Mouse (Mus musculus) kidney, embryonic 16.5 days (tissue): ENCODE results near the gene Eef1akmt3. TPM values are rescaled to one million over a fixed set of nuclear protein-coding genes. Genes with fewer than 3 reads are reported as not detected.
"Not testable (repeated sequence)": the region's sequence is repeated elsewhere in the genome, so short reads cannot be mapped to it uniquely, and the experiment has no call there.

Experiments
- ATAC-seq: fragments of 200-750 bp; cut with Nextera tagmentation; 2 replicates; pipeline ENCODE4 v1.8.0; 2017; ENCODE audit warnings: moderate TSS enrichment; ENCODE audit not compliant: low FRiP score, low TSS enrichment
- H3K27ac ChIP-seq: fragments of 300-500 bp; sonication (generic); 2 replicates; pipeline ENCODE4 v1.5.1; 2014; ENCODE audit warnings: low read length
- H3K27me3 ChIP-seq: fragments of 300-500 bp; sonication (generic); 2 replicates; pipeline ENCODE4 v1.6.1; 2014; ENCODE audit warnings: low read length, control low read depth, mixed read lengths; ENCODE audit not compliant: insufficient read depth
- H3K36me3 ChIP-seq: fragments of 300-500 bp; sonication (generic); 2 replicates; pipeline ENCODE4 v1.6.1; 2014; ENCODE audit warnings: low read length, control low read depth, mixed read lengths; ENCODE audit not compliant: insufficient read depth
- H3K4me1 ChIP-seq: fragments of 300-500 bp; sonication (generic); 2 replicates; pipeline ENCODE4 v1.6.1; 2014; ENCODE audit warnings: low read length, control low read depth, mixed read lengths; ENCODE audit not compliant: insufficient read depth
- H3K4me2 ChIP-seq: fragments of 300-500 bp; sonication (generic); replicated peaks from 2 replicates; pipeline ENCODE4 v1.6.1; 2014; ENCODE audit warnings: low read depth, low read length
- H3K4me3 ChIP-seq: fragments of 300-500 bp; sonication (generic); 2 replicates; pipeline ENCODE4 v1.5.1; 2014; ENCODE audit warnings: mild to moderate bottlenecking, low read length
- H3K9ac ChIP-seq: fragments of 300-500 bp; sonication (generic); replicated peaks from 2 replicates; pipeline ENCODE4 v1.6.1; 2014; ENCODE audit warnings: low read length
- H3K9me3 ChIP-seq: fragments of 300-500 bp; sonication (generic); 2 replicates; pipeline ENCODE4 v1.6.1; 2016; ENCODE audit warnings: low read length, control low read depth
- WGBS: fragments of 180-500 bp; shearing (Covaris S2); extraction: QIAGEN DNeasy Blood & Tissue Kit; methylation state at CpG from one replicate; pipeline ENCODE4 v1.1.7; 2014; 5-methylcytosine and 5-hydroxymethylcytosine counted together
- polyA plus RNA-seq: library from polyadenylated mRNA; unstranded; fragments of >200 nt; fragmentation: Nextera tagmentation; extraction: Ambion mirVana; gene quantifications from 2 replicates; pipeline ENCODE4 v1.2.1, GENCODE M21; 2015

The Eef1akmt3 gene
- polyA plus RNA-seq, 1 experiment from 2014 or later, result 0.76 TPM

DNA sequence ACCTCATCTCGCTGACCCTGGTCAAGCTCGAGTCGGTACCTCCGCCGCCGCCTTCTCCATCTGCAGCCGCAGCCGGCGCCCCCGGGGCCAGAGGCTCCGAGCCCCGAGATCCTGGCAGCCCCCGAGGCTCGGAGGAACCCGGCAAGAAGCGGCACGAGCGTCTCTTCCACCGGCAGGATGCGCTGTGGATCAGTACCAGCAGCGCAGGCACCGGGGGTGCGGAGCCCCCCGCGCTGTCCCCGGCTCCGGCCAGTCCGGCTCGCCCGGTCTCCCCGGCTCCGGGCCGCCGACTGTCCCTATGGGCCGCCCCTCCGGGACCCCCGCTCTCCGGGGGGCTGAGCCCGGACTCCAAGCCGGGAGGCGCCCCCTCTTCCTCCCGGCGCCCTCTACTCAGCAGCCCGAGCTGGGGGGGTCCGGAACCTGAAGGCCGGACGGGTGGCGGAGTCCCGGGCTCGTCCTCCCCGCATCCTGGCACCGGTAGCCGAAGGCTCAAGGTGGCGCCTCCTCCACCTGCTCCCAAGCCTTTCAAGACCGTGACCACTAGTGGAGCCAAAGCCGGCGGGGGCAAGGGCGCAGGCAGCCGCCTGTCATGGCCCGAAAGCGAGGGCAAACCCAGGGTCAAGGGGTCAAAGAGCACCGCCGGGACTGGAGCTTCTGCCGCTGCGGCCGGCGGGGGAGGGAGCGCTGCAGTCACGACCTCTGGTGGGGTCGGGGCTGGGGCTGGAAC lies 38.5 kb upstream of the Eef1akmt3 start:
- Histone ChIP-seq H3K27ac (no peak overlapping the region), H3K9me3 (no peaks in the 10 kb centered on the region), H3K4me2 (peak overlapping the region; percentile 92), H3K9ac (peak overlapping the region; percentile 57; the same call in 1 of the 2 replicates), H3K4me1 (peaks cover 28% of the 10 kb centered on the region), H3K4me3 (peak overlapping the region; percentile 53), H3K27me3 (peaks cover 90% of the 10 kb centered on the region), H3K36me3 (no peaks in the 10 kb centered on the region)
- ATAC-seq, result no peak
- WGBS, result under 1% methylated on average over 66 of the region's 70 CpGs

GRCm38 (mm10) chr10:127078677-127079575 lies 37.6 kb upstream of the Eef1akmt3 start:
- ATAC-seq, result peak; percentile 16; the same call in 1 of the 2 replicates
- WGBS, result under 1% methylated on average over 29 of the region's 49 CpGs

GRCm38 (mm10) chr10:127078001-127078676 lies 36.8 kb upstream of the Eef1akmt3 start:
- Histone ChIP-seq H3K9ac (no peak overlapping the region), H3K4me3 (peak overlapping the region; percentile 53), H3K9me3 (no peaks in the 10 kb centered on the region), H3K4me1 (peaks cover 28% of the 10 kb centered on the region), H3K27me3 (peaks cover 78% of the 10 kb centered on the region), H3K27ac (no peak overlapping the region), H3K36me3 (no peaks in the 10 kb centered on the region), H3K4me2 (peak overlapping the region; percentile 92)
- WGBS, result 6% methylated on average over 12 of the region's 12 CpGs
- 0 out of 2 replicates have a peak, but pooled peaks have one; percentile 13 for ATAC-seq

More at GRCm38 (mm10) chr10:127078677-127079575, 37.6 kb upstream of the Eef1akmt3 start:
- H3K4me3 ChIP-seq, result peak overlapping the region; percentile 53
- no peaks in the 10 kb centered on the region for H3K36me3 ChIP-seq
- peak overlapping the region; percentile 57 for H3K9ac ChIP-seq
- H3K27me3 ChIP-seq, result peaks cover 86% of the 10 kb centered on the region
- peak overlapping the region; percentile 92 for H3K4me2 ChIP-seq
- H3K4me1 ChIP-seq, result peaks cover 28% of the 10 kb centered on the region
- H3K27ac ChIP-seq, result no peak overlapping the region
- no peaks in the 10 kb centered on the region for H3K9me3 ChIP-seq

- 5% methylated on average over 10 of the region's 10 CpGs for WGBS
- H3K4me3 ChIP-seq, result no peak overlapping the region
- peaks cover 72% of the 10 kb centered on the region for H3K27me3 ChIP-seq
Observed at GRCm38 (mm10) chr10:127077515-127077914, 36.2 kb upstream of the Eef1akmt3 start.

GRCm38 (mm10) chr10:127076082-127076481 lies 34.8 kb upstream of the Eef1akmt3 start:
- no peak overlapping the region for H3K4me3 ChIP-seq
- H3K9ac ChIP-seq, result no peak overlapping the region
- ATAC-seq, result no peak
- H3K4me2 ChIP-seq, result no peak overlapping the region
- no peaks in the 10 kb centered on the region for H3K9me3 ChIP-seq
- no peaks in the 10 kb centered on the region for H3K36me3 ChIP-seq
- H3K4me1 ChIP-seq, result peaks cover 23% of the 10 kb centered on the region
- H3K27me3 ChIP-seq, result peaks cover 58% of the 10 kb centered on the region
- H3K27ac ChIP-seq, result no peak overlapping the region
- 26% methylated on average over 4 of the region's 4 CpGs for WGBS

More at GRCm38 (mm10) chr10:127077515-127077914, 36.2 kb upstream of the Eef1akmt3 start:
- no peaks in the 10 kb centered on the region for H3K36me3 ChIP-seq
- no peak overlapping the region for H3K27ac ChIP-seq
- H3K4me2 ChIP-seq, result no peak overlapping the region
- H3K9ac ChIP-seq, result no peak overlapping the region
- H3K9me3 ChIP-seq, result no peaks in the 10 kb centered on the region
- peaks cover 28% of the 10 kb centered on the region for H3K4me1 ChIP-seq
- ATAC-seq, result no peak

DNA sequence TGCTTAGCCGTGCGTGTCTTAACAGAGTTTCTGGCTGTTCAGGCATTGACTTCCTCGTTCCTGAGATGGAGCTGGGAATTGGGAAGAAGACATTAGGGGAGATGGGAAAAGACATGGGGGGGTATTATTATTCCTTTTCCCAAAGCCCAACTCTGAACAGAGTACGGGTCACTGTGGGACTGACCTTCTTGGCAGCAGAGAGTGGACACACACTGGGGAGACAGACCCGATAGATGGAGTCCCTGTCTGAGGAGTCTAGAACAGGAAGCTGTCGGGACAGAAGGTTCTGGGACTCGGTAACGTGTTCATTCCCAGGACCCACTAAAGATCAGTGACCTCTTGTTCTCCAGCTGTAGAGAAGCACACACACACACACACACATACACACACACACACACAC lies 34.3 kb upstream of the Eef1akmt3 start:
- H3K27me3 ChIP-seq, result peaks cover 54% of the 10 kb centered on the region
- 64% methylated on average over 8 of the region's 8 CpGs for WGBS
- H3K27ac ChIP-seq, result no peak overlapping the region
- H3K36me3 ChIP-seq, result no peaks in the 10 kb centered on the region
- no peak overlapping the region for H3K9ac ChIP-seq
- no peak overlapping the region for H3K4me2 ChIP-seq
- no peak for ATAC-seq
- peaks cover 24% of the 10 kb centered on the region for H3K4me1 ChIP-seq
- H3K9me3 ChIP-seq, result no peaks in the 10 kb centered on the region
- H3K4me3 ChIP-seq, result no peak overlapping the region

- Histone ChIP-seq H3K36me3 (no peaks in the 10 kb centered on the region), H3K27me3 (peaks cover 48% of the 10 kb centered on the region)
- 66% methylated on average over 9 of the region's 9 CpGs for WGBS
Observed at GRCm38 (mm10) chr10:127075080-127075479, 33.8 kb upstream of the Eef1akmt3 start, which contains the start of gene Agap2. Gene Agap2 (plus strand): TSS chr10:127075284.

DNA sequence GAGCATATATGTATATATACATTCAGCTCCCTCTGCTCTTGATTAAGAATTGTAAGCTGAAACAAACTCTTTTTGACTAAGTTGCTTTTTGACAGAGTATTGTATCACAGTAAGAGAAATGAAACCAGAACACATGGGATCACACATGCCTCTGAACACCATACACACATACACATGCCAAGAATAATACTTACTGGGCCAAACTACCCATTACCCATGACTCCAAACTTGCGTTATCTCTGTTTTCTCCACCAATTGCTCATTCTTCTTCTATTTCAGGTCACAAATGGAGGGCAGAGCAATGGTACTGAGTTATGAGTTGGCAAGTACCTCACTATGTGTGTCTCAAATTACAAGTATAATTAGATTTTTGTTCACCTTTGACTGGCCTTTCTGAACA lies 32.7 kb upstream of the Eef1akmt3 start:
- WGBS, result 90% methylated on average over 1 of the region's 1 CpGs
- H3K9ac ChIP-seq, result no peak overlapping the region
- H3K9me3 ChIP-seq, result no peaks in the 10 kb centered on the region
- no peak overlapping the region for H3K27ac ChIP-seq
- H3K27me3 ChIP-seq, result peaks cover 37% of the 10 kb centered on the region
- no peaks in the 10 kb centered on the region for H3K36me3 ChIP-seq
- peaks cover 15% of the 10 kb centered on the region for H3K4me1 ChIP-seq
- no peak overlapping the region for H3K4me3 ChIP-seq
- H3K4me2 ChIP-seq, result no peak overlapping the region
- no peak for ATAC-seq

More at GRCm38 (mm10) chr10:127075080-127075479, 33.8 kb upstream of the Eef1akmt3 start, which contains the start of gene Agap2:
- H3K9me3 ChIP-seq, result no peaks in the 10 kb centered on the region
- peaks cover 21% of the 10 kb centered on the region for H3K4me1 ChIP-seq
- H3K27ac ChIP-seq, result no peak within 1 kb of the TSS
- no peak within 1 kb of the TSS for H3K9ac ChIP-seq
- no peak within 1 kb of the TSS for H3K4me3 ChIP-seq
- no peak for ATAC-seq
- no peak within 1 kb of the TSS for H3K4me2 ChIP-seq

DNA sequence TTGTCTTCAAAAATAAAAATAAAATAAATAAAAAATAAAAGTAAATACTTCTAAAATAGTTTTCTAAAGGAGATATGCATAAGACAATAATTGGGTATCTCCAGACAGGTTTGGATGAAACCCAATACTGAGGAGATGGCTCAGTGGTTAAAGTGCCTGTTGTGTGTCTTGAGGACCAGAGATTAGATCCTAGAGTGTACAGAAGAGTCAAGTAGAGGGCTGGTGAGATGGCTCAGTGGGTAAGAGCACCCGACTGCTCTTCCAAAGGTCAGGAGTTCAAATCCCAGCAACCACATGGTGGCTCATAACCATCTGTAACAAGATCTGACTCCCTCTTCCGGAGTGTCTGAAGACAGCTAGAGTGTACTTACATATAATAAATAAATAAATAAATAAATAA lies 31.7 kb upstream of the Eef1akmt3 start:
- not testable (repeated sequence) for H3K9me3 ChIP-seq, ATAC-seq, H3K4me3 ChIP-seq, H3K36me3 ChIP-seq, H3K27ac ChIP-seq, H3K4me2 ChIP-seq, H3K9ac ChIP-seq
- H3K4me1 ChIP-seq, result peaks cover 21% of the 10 kb centered on the region
- 73% methylated on average over 2 of the region's 2 CpGs for WGBS
- H3K27me3 ChIP-seq, result peaks cover 27% of the 10 kb centered on the region
